Mouse (Mus musculus) hindbrain, embryonic 15.5 days (tissue): ENCODE measurements around the gene Rpl34. TPM values are rescaled to one million over a fixed set of nuclear protein-coding genes. Genes with fewer than 3 reads are reported as not detected.
A peak's percentile ranks its signal among the peaks of the same experiment; 100 is the strongest.

Experiments used
- ATAC-seq: fragments of 200-750 bp; cut with Nextera tagmentation; 2 replicates; pipeline ENCODE4 v1.8.0; 2017; ENCODE audit warnings: low read depth, moderate number of reproducible peaks, moderate TSS enrichment; ENCODE audit not compliant: low FRiP score
- H3K27ac ChIP-seq: fragments of 300-500 bp; sonication (generic); replicated peaks from 2 replicates; pipeline ENCODE4 v1.5.1; 2015; ENCODE audit warnings: mild to moderate bottlenecking, inconsistent platforms
- H3K27me3 ChIP-seq: fragments of 300-500 bp; sonication (generic); 2 replicates; pipeline ENCODE4 v1.6.1; 2015; ENCODE audit warnings: control low read depth, inconsistent platforms
- H3K36me3 ChIP-seq: fragments of 300-500 bp; sonication (generic); 2 replicates; pipeline ENCODE4 v1.6.1; 2015; ENCODE audit warnings: control low read depth, inconsistent platforms
- H3K4me1 ChIP-seq: fragments of 300-500 bp; sonication (generic); replicated peaks from 2 replicates; pipeline ENCODE4 v1.6.1; 2015; ENCODE audit warnings: control low read depth, inconsistent platforms
- H3K4me2 ChIP-seq: fragments of 300-500 bp; sonication (generic); 2 replicates; pipeline ENCODE4 v1.6.1; 2015; ENCODE audit warnings: moderate library complexity, mild to moderate bottlenecking, inconsistent platforms
- H3K4me3 ChIP-seq: fragments of 300-500 bp; sonication (generic); 2 replicates; pipeline ENCODE4 v1.5.1; 2015; ENCODE audit warnings: mild to moderate bottlenecking, inconsistent platforms
- H3K9ac ChIP-seq: fragments of 300-500 bp; sonication (generic); 2 replicates; pipeline ENCODE4 v1.6.1; 2015; ENCODE audit warnings: inconsistent platforms
- H3K9me3 ChIP-seq: fragments of 300-500 bp; sonication (generic); 2 replicates; pipeline ENCODE4 v1.6.1; 2016; ENCODE audit warnings: control low read depth, inconsistent platforms
- WGBS: fragments of 180-500 bp; shearing (Covaris S2); methylation state at CpG from one replicate; pipeline ENCODE4 v1.1.7; 2015; 5-methylcytosine and 5-hydroxymethylcytosine counted together
- polyA plus RNA-seq: library from polyadenylated mRNA; unstranded; fragments of >200 nt; fragmentation: Nextera tagmentation; extraction: Ambion mirVana; gene quantifications from 2 replicates; pipeline ENCODE4 v1.2.1, GENCODE M21; 2015

Gene Rpl34
- polyA plus RNA-seq, 1 experiment from 2014 or later = 511 TPM

DNA sequence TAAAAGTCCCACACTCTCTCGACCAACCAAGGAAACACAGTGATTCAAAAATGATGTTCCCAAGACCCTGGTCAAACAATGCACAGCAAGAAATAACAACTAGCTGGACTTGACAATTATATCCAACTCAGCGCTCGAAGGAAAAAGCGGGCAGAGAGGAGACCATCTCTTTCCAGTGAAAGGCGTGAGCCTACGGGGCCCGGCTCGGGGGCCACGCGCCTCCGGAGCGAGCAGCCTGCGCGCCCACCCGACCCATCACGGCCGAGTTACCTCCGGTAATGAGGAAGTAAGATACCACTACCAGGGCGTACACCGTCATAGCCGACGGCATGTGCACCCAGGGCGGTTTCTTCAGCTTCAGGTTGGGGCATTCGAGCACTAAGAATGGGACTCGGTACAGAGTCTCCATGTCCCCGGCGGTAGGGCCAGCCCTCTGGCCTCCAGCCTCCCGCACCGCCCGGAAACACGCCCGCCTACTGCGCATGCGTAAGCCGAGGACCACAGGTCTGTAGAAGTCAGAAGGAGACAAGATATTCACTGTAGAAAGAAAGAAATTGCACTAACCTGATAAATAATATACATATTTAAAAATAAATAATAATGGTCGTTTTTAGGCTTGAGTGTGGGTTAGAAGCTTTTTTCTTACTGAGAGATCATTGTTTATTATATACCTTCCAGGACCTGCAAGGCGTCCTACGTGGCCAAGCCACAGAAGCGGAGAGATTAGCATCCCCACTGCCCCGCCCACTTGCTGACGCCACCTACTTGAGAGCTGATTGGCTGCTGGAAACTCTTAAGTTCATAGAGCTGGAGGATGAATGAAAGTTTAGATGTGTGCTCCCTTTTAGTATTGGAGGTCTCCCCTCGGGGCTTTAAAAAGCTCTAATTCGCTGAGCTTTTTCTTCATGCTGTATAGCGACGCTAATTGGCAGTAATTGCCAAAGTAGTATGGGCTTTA lies 21.0 kb downstream of the Rpl34 start, which contains the start of gene Ostc:
Ostc (minus strand) TSS at position 478 of the 958 bp plus-strand sequence.
- peak within 1 kb of the TSS; percentile 87 for H3K27ac ChIP-seq
- H3K4me1 ChIP-seq = peaks cover 26% of the 10 kb centered on the region
- 0 out of 2 replicates have a peak, but pooled peaks cover 2% of the 10 kb centered on the region for H3K36me3 ChIP-seq
- WGBS = under 1% methylated on average over 45 of the region's 45 CpGs
- ATAC-seq = peak; percentile 97
- H3K4me2 ChIP-seq = peak within 1 kb of the TSS; percentile 82
- no peaks in the 10 kb centered on the region for H3K27me3 ChIP-seq
- no peaks in the 10 kb centered on the region for H3K9me3 ChIP-seq
- peak within 1 kb of the TSS; percentile 77 for H3K4me3 ChIP-seq
- H3K9ac ChIP-seq = peak within 1 kb of the TSS; percentile 84

- no peak for ATAC-seq
- Histone ChIP-seq H3K36me3 (peaks cover 9% of the 10 kb centered on the region; the same call in 1 of the 2 replicates), H3K9ac (peak overlapping the region; percentile 84), H3K4me2 (peak overlapping the region; percentile 82), H3K27me3 (no peaks in the 10 kb centered on the region), H3K4me3 (peak overlapping the region; percentile 77), H3K4me1 (peaks cover 26% of the 10 kb centered on the region), H3K9me3 (no peaks in the 10 kb centered on the region), H3K27ac (peak overlapping the region; percentile 87)
- 2% methylated on average over 5 of the region's 5 CpGs for WGBS
These were observed 21.7 kb downstream of the Rpl34 start for GRCm38 (mm10) chr3:130708529-130708928.

GRCm38 (mm10) chr3:130702289-130702688 lies 27.9 kb downstream of the Rpl34 start:
- no peak overlapping the region for H3K4me2 ChIP-seq
- no peak overlapping the region for H3K9ac ChIP-seq
- no peak for ATAC-seq
- H3K27ac ChIP-seq = no peak overlapping the region
- H3K4me3 ChIP-seq = no peak overlapping the region
- peaks cover 40% of the 10 kb centered on the region for H3K36me3 ChIP-seq
- H3K9me3 ChIP-seq = no peaks in the 10 kb centered on the region
- no peaks in the 10 kb centered on the region for H3K27me3 ChIP-seq
- peaks cover 8% of the 10 kb centered on the region for H3K4me1 ChIP-seq
- WGBS = 78% methylated on average over 6 of the region's 6 CpGs

DNA sequence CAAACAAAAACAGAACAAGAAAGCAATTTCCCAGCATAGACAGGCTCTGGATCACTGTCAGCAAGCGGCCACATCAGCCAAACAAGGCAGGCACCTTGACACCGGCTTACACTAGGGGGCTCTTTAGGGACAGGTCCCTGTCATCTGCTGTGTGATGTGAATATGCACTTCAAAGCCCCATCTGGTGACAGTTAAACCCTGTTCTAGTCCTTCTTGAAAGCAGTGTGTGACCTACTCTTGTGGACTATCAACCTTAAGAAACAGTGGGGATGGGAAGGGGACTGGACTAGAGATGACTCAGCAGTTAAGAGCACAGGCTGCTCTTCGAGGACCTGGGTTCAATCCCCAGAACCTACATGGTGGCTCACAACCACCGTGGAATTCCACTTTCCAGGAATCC lies 32.6 kb downstream of the Rpl34 start:
- 88% methylated on average over 4 of the region's 4 CpGs for WGBS
- Histone ChIP-seq H3K36me3 (peaks cover 40% of the 10 kb centered on the region), H3K9ac (no peak overlapping the region), H3K4me2 (no peak overlapping the region), H3K27me3 (no peaks in the 10 kb centered on the region), H3K4me3 (no peak overlapping the region), H3K9me3 (no peaks in the 10 kb centered on the region), H3K4me1 (no peaks in the 10 kb centered on the region), H3K27ac (no peak overlapping the region)
- no peak for ATAC-seq

DNA sequence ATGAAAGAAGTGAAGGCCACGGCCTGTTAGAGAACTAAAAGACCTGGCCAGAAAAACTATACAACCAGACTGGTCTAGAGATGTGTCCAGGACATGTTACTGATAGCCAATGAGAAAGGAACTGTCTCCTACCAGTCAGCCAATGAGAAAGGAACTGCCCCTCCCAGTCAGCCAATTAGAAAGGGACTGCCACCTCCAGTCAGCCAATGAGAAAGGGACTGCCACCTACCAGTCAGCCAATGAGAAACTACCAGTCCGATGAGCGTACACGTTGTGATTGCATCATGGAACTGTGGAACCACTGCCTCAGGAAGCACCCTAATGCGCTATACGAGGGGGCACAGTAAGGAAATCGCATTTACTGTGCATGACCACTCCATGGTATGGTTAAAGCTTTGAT lies 35.5 kb downstream of the Rpl34 start:
- Histone ChIP-seq H3K4me3 (no peak overlapping the region), H3K4me1 (peaks cover 6% of the 10 kb centered on the region), H3K36me3 (peaks cover 18% of the 10 kb centered on the region), H3K9me3 (no peaks in the 10 kb centered on the region), H3K27me3 (no peaks in the 10 kb centered on the region), H3K4me2 (no peak overlapping the region), H3K9ac (no peak overlapping the region), H3K27ac (no peak overlapping the region)
- ATAC-seq = 0 out of 2 replicates have a peak, but pooled peaks have one; percentile 25
- 94% methylated on average over 7 of the region's 7 CpGs for WGBS

DNA sequence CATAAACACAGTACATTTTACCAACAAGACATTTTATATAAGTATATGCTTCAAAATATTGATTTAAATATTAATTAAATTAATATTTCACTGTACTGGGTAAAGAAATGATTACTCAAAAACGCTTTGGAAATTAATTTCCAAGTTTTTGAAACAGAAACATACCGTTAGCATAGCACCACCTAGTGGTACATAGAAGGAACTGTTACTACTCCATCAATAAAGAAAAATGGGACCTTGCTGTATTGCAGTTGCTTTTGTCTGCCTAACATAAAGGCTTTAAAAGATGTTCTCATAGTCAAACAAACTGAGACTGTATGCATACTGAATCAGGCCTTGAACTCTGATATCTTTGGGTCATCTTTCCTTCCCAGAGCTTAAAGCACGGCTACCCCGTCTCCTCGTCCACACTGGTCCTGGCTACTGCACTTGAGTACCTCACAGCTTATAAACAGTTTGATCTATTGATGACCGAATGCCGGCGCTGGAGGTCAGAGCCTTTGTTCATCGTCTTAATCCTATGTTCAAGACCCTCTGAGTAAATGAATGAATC lies 36.1 kb downstream of the Rpl34 start:
- ATAC-seq = no peak

DNA sequence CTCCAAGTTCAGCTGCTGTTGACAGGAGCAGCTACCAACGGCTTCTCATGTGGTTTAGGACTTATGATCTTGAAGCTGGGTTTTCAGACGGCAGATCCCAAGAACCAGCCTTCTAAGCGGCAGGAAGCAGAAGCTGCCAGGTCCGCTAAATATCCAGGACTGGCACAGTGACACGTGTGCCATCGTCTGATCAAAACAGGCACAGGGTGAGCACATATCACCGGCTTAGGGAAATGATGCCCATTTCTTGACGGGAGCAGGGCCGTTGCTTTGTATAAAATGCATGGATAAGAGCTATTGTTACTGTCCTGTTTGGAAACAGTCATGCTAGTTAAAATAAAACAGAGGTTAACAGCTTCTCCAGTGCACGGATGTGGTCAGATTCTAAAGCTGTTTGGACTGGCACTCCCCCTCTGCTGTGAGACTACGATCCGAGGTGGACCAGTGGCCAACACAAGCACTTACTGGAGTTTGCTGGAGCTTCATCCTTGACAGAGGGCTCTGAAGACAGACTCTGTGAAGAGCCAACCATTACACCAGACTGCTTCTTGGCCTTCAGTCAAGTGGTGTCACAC lies 38.5 kb downstream of the Rpl34 start:
- ATAC-seq = no peak

More for the DNA sequence above, 36.1 kb downstream of the Rpl34 start:
- Histone ChIP-seq H3K4me1 (peaks cover 6% of the 10 kb centered on the region), H3K27ac (no peak overlapping the region), H3K9me3 (no peaks in the 10 kb centered on the region), H3K27me3 (no peaks in the 10 kb centered on the region), H3K36me3 (peaks cover 15% of the 10 kb centered on the region), H3K9ac (no peak overlapping the region), H3K4me3 (no peak overlapping the region), H3K4me2 (no peak overlapping the region)
- WGBS = 71% methylated on average over 9 of the region's 9 CpGs

DNA sequence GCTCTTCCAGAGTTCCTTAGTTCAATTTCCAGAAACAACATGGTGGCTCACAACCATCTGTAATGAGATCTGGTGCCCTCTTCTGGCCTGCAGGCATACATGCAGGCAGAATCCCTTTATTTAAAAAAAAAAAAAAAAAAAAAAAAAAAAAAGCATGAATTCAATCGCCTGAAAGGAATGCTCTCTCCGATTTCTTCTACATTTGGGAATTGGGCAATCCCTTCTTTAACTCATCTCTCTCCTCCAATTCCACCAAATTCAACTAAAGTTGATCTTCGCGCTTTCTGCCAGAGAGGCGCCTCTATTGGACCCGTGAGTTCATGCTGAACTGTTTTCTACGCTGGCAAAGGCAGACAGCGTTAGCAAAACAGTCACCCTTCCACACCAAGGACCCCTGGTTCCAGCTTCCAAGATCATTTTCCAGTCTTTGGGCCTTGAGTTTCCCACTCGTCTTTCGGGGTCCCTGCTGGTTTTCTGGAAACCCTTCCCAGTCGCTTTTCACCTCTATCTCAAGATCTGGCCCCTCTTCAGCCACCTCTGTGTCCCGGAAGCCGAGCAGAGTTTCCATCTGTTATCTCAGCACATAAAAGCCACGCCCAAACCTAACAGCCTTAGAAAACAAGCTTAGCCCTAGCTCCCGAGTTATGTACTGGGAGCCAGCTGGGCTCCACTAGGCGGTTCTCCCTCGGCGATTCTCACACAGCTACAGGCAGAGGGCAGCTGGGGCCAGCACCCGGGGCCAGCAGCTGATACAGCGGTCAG lies 39.2 kb downstream of the Rpl34 start:
- H3K27me3 ChIP-seq = no peaks in the 10 kb centered on the region
- peak overlapping the region; percentile 20; the same call in 1 of the 2 replicates for H3K9ac ChIP-seq
- WGBS = 18% methylated on average over 20 of the region's 20 CpGs
- H3K4me1 ChIP-seq = peaks cover 6% of the 10 kb centered on the region
- peak overlapping the region; percentile 54 for H3K4me2 ChIP-seq
- H3K36me3 ChIP-seq = peaks cover 10% of the 10 kb centered on the region
- ATAC-seq = no peak
- no peak overlapping the region for H3K27ac ChIP-seq
- H3K9me3 ChIP-seq = no peaks in the 10 kb centered on the region
- peak overlapping the region; percentile 23 for H3K4me3 ChIP-seq

More for the DNA sequence above, 38.5 kb downstream of the Rpl34 start:
- H3K4me2 ChIP-seq = peak overlapping the region; percentile 54
- peaks cover 10% of the 10 kb centered on the region for H3K36me3 ChIP-seq
- no peak overlapping the region for H3K9ac ChIP-seq
- H3K4me1 ChIP-seq = peaks cover 6% of the 10 kb centered on the region
- peak overlapping the region; percentile 23 for H3K4me3 ChIP-seq
- H3K9me3 ChIP-seq = no peaks in the 10 kb centered on the region
- no peaks in the 10 kb centered on the region for H3K27me3 ChIP-seq
- H3K27ac ChIP-seq = no peak overlapping the region
- 31% methylated on average over 12 of the region's 12 CpGs for WGBS

DNA sequence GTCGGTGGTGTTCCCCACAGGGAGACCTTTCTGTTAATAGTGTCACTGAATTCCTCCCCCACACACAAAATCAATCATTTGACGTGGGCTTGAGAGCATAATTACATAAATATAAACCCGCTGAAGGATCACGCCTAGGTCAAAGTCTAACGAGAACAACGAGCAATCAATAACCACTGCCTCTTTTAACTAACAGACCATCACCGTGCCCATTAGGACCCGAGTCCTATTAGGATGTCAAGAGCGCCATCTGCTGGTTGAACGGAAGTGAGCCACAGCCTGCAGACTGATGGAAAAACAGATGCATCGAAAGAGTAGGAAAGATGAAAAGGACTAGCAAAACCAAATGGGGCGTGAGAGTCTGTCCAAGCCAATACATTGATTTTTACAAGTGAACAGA lies 40.6 kb downstream of the Rpl34 start:
- WGBS = 18% methylated on average over 12 of the region's 12 CpGs
- H3K36me3 ChIP-seq = no peaks in the 10 kb centered on the region
- no peak overlapping the region for H3K4me3 ChIP-seq
- H3K9ac ChIP-seq = no peak overlapping the region
- no peaks in the 10 kb centered on the region for H3K27me3 ChIP-seq
- peaks cover 6% of the 10 kb centered on the region for H3K4me1 ChIP-seq
- peak overlapping the region; percentile 47 for H3K4me2 ChIP-seq
- peak; percentile 82 for ATAC-seq
- H3K27ac ChIP-seq = no peak overlapping the region
- H3K9me3 ChIP-seq = no peaks in the 10 kb centered on the region

DNA sequence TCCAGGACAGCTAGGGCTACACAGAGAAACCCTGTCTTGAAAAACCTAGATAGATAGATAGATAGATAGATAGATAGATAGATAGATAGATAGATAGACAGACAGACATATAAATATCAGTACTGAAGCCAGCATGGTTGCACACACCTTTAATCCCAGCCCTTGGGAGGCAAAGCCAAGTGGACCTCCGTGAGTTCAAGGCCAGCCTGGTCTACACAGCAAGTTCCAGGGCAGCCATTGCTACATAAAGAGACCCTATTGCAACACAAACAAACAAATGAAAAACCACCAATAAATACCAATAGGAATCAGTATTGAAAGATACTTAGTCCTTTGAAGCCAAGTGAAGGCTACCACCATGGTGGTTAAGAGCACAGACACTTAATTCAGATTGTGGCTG lies 43.1 kb downstream of the Rpl34 start:
- Histone ChIP-seq H3K9me3 (no peaks in the 10 kb centered on the region), H3K9ac (no peak overlapping the region), H3K4me2 (no peak overlapping the region), H3K27me3 (no peaks in the 10 kb centered on the region), H3K27ac (no peak overlapping the region), H3K36me3 (no peaks in the 10 kb centered on the region), H3K4me1 (peaks cover 6% of the 10 kb centered on the region), H3K4me3 (no peak overlapping the region)
- WGBS = 89% methylated on average over 1 of the region's 1 CpGs
- ATAC-seq = no peak

DNA sequence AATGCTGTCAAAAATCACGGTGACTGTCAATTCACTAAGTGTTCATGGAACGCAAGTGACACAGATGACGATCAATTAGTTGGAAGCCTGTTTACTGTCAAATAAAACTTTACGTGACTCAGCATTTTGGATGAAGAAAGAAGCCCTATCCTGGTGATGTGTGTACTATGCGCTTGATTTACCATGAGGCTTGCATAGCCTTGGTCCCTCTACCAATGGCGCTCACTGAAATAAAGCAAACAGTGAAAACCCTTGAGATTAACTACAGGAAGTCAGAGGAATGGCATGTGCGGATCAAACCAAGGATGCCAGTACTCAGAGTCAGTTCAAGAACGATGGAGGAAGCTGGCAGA lies 45.2 kb downstream of the Rpl34 start:
- H3K4me2 ChIP-seq = no peak overlapping the region
- no peaks in the 10 kb centered on the region for H3K36me3 ChIP-seq
- H3K9me3 ChIP-seq = no peaks in the 10 kb centered on the region
- no peak overlapping the region for H3K9ac ChIP-seq
- H3K4me3 ChIP-seq = no peak overlapping the region
- no peak overlapping the region for H3K27ac ChIP-seq
- H3K27me3 ChIP-seq = no peaks in the 10 kb centered on the region
- WGBS = 91% methylated on average over 8 of the region's 8 CpGs
- no peaks in the 10 kb centered on the region; the same call in 1 of the 2 replicates for H3K4me1 ChIP-seq
- ATAC-seq = no peak
